Mouse (Mus musculus) lung, postnatal 0 days (tissue): ENCODE measurements at regions not wholly inside any gene's neighbourhood (a gene's known extent, or its start where the extent isn't known, plus 50 kb on each side); places are given as distances from the start of the nearest gene placed in this dataset.

ENCODE experiments used
- CTCF ChIP-seq: IDR thresholded peaks from 2 replicates; pipeline ENCODE4 v1.5.1; 2016; ENCODE audit warnings: antibody characterized with exemption, mild to moderate bottlenecking
- EP300 ChIP-seq: IDR thresholded peaks from 2 replicates; pipeline ENCODE4 v1.6.1; 2016; ENCODE audit warnings: antibody characterized with exemption, mild to moderate bottlenecking, control low read depth

- TF ChIP-seq CTCF, result no peak
- TF ChIP-seq EP300, result no peak
Observed at GRCm38 (mm10) chr15:62179801-62180200, 1257.0 kb upstream of the A1bg start.
